Mouse (Mus musculus) lung, embryonic 15.5 days (tissue): Measurements from ENCODE around the gene Mfsd2a. TPM values are rescaled to one million over a fixed set of nuclear protein-coding genes. Genes with fewer than 3 reads are reported as not detected.

Experiments used
- ATAC-seq: fragments of 200-750 bp; cut with Nextera tagmentation; 2 replicates; pipeline ENCODE4 v1.8.0; 2017; ENCODE audit warnings: moderate number of reproducible peaks, borderline replicate concordance; ENCODE audit not compliant: low FRiP score, low TSS enrichment; ENCODE audit errors: extremely low read depth
- H3K27ac ChIP-seq: fragments of 300-500 bp; sonication (generic); 2 replicates; pipeline ENCODE4 v1.5.1; 2015; ENCODE audit warnings: moderate library complexity, mild to moderate bottlenecking, inconsistent platforms
- H3K27me3 ChIP-seq: fragments of 300-500 bp; sonication (generic); 2 replicates; pipeline ENCODE4 v1.6.1; 2015; ENCODE audit warnings: inconsistent platforms
- H3K36me3 ChIP-seq: fragments of 300-500 bp; sonication (generic); 2 replicates; pipeline ENCODE4 v1.6.1; 2015; ENCODE audit warnings: inconsistent platforms
- H3K4me1 ChIP-seq: fragments of 300-500 bp; sonication (generic); 2 replicates; pipeline ENCODE4 v1.6.1; 2015; ENCODE audit warnings: inconsistent platforms
- H3K4me2 ChIP-seq: fragments of 300-500 bp; sonication (generic); 2 replicates; pipeline ENCODE4 v1.6.1; 2015; ENCODE audit warnings: inconsistent platforms, mild to moderate bottlenecking, moderate library complexity
- H3K4me3 ChIP-seq: fragments of 300-500 bp; sonication (generic); 2 replicates; pipeline ENCODE4 v1.5.1; 2015; ENCODE audit warnings: mild to moderate bottlenecking, inconsistent platforms
- H3K9ac ChIP-seq: fragments of 300-500 bp; sonication (generic); 2 replicates; pipeline ENCODE4 v1.6.1; 2015; ENCODE audit warnings: inconsistent platforms
- H3K9me3 ChIP-seq: fragments of 300-500 bp; sonication (generic); 2 replicates; pipeline ENCODE4 v1.6.1; 2016; ENCODE audit warnings: inconsistent platforms
- WGBS: fragments of 180-500 bp; shearing (Covaris S2); methylation state at CpG from one replicate; pipeline ENCODE4 v1.1.7; 2015; 5-methylcytosine and 5-hydroxymethylcytosine counted together
- polyA plus RNA-seq: library from polyadenylated mRNA; unstranded; fragments of >200 nt; fragmentation: Nextera tagmentation; extraction: Ambion mirVana; gene quantifications from 2 replicates; pipeline ENCODE4 v1.2.1, GENCODE M21; 2015

Gene Mfsd2a
- polyA plus RNA-seq, 1 experiment from 2014 or later, result 0.82 TPM

DNA sequence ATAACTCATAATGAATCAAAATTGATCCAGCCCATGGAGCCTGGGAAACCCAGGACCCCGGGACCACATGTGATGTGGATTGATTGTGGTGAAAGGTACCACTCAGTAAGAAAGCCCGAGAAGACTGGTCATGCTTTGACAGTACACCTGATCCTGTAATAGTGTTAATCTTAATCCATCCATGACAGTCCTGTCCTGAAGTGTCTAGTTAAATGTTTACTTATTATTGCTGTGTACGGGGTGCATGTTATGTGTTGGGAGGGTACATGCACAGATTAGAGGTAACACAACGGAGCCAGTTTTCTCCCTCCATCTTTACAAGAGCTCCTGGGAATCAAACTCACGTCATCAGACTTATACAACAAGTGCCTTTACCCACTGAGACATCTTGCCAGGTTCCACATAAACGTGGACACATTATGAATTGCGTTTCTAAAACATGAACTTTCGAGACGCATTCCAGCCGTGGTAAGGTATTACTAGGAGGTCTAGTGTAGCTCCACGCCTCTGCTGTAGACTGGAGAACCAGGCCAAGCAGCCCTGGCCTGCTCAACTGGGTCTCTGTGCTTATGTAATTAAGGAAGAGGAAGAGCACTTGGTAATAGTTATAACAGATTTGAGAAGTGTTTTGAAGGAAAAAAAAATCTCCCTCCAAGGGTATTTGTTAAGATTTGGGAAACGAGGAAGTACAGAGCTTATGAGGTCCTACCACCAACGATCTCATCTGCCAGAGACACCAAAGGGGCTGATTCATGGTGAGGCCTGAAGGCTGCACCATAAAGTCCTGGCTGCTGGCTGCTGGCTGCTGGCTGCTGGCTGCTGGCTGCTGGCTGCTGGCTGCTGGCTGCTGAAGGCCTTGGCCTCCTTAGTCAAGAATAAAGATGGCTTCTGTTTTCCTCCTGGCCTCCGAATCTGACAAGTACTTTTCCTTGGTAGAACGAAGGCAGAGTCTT, 37.3 kb downstream of the Mfsd2a start:
- Histone ChIP-seq H3K9me3 (no peaks in the 10 kb centered on the region), H3K4me1 (no peaks in the 10 kb centered on the region), H3K4me2 (no peak overlapping the region), H3K36me3 (no peaks in the 10 kb centered on the region), H3K4me3 (no peak overlapping the region), H3K27me3 (no peaks in the 10 kb centered on the region), H3K9ac (no peak overlapping the region), H3K27ac (no peak overlapping the region)
- ATAC-seq, result no peak
- 76% methylated on average over 15 of the region's 15 CpGs for WGBS

DNA sequence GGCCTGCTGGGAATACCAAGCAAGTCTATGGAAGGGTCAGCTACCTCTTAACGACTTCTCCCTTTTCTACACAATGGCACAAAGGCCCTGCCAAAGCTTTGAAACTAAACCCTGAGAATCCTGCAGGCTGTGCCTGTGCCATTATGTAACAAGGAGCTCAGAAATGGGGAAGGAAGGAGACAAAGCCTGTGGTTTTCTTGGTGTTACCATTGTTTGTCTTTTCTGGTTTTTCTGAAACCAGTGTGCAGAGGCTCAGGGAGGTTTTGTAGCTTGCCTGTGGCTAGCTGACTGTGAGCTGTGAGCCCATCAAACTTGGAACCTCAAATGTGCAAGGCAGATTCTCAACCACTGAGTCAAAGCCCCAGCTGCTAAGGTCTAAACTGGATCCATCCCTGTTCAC, 38.1 kb downstream of the Mfsd2a start:
- no peaks in the 10 kb centered on the region for H3K9me3 ChIP-seq
- H3K27me3 ChIP-seq, result no peaks in the 10 kb centered on the region
- no peak overlapping the region for H3K9ac ChIP-seq
- H3K27ac ChIP-seq, result no peak overlapping the region
- no peak overlapping the region for H3K4me3 ChIP-seq
- no peak for ATAC-seq
- 36% methylated on average over 1 of the region's 1 CpGs for WGBS
- H3K4me2 ChIP-seq, result no peak overlapping the region
- H3K4me1 ChIP-seq, result no peaks in the 10 kb centered on the region
- no peaks in the 10 kb centered on the region for H3K36me3 ChIP-seq

DNA sequence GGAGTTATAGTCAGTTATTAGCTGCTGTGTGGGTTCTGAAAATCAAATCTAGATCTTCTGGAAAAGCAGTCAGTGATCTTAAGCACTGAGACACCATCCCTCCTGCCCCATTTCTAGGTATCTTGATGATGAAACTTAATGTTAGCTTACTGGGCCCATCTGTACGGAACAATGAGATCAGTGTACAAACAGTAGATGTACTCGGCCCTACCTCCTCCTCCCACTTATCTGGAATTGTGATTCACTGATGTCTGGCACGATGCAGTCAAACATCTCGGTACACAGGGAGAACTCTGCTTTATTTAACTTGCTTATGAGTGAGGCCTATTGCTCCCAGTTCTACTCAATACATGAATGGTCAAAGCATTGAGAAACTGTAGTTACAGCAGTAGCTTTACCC, 45.0 kb downstream of the Mfsd2a start:
- Histone ChIP-seq H3K27ac (no peak overlapping the region), H3K4me1 (no peaks in the 10 kb centered on the region), H3K36me3 (no peaks in the 10 kb centered on the region), H3K27me3 (no peaks in the 10 kb centered on the region), H3K9me3 (0 out of 2 replicates have a peak, but pooled peaks cover 6% of the 10 kb centered on the region), H3K4me3 (no peak overlapping the region), H3K9ac (no peak overlapping the region), H3K4me2 (no peak overlapping the region)
- no peak for ATAC-seq
- WGBS, result 80% methylated on average over 4 of the region's 4 CpGs

DNA sequence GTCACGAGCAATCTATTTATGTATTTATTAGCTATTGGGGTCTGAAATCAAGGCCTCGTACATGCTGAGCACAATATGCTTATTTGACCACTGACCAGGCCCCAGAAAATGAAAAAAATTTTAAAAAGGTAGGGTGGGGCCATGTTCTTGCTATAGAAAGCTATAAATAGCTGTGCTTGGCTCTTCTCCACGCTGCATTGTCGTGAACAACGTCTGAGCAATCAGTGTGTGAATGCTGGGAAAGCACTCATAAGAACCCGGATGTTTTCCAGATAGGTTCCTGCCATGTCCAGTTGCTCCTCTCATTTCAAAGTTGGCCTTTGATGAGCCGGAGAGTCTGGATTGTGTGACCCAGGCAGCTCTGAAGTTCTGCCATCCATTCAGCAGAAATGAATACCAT, 46.8 kb downstream of the Mfsd2a start:
- WGBS, result 61% methylated on average over 7 of the region's 7 CpGs
- no peak overlapping the region for H3K9ac ChIP-seq

DNA sequence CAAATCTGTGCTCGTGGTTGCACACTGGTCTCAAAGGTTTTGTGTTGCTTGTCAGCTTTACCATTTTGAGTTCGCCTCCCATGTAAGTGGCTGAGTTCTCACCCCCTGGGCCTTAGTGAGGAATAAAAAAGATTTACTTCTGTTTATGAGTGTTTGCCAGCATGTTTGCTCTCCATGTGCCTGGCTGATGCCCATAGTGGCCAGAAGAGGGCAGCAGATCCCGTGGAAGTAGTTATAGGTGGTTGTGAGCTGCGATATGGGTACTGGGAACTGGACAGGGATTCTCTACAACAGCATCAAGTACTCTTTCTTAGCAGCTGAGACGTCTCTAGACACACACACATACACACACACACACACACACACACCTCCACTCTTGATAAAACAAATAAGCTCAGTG, 48.4 kb downstream of the Mfsd2a start:
- 0 out of 2 replicates have a peak, but pooled peaks cover 6% of the 10 kb centered on the region for H3K9me3 ChIP-seq
- H3K4me3 ChIP-seq, result no peak overlapping the region
- H3K4me1 ChIP-seq, result no peaks in the 10 kb centered on the region
- ATAC-seq, result no peak
- H3K36me3 ChIP-seq, result no peaks in the 10 kb centered on the region
- no peak overlapping the region for H3K4me2 ChIP-seq
- 61% methylated on average over 5 of the region's 5 CpGs for WGBS
- no peaks in the 10 kb centered on the region for H3K27me3 ChIP-seq
- no peak overlapping the region for H3K27ac ChIP-seq
- H3K9ac ChIP-seq, result no peak overlapping the region

More for the DNA sequence above, 46.8 kb downstream of the Mfsd2a start:
- Histone ChIP-seq H3K27ac (no peak overlapping the region), H3K36me3 (no peaks in the 10 kb centered on the region), H3K4me2 (no peak overlapping the region), H3K4me3 (no peak overlapping the region), H3K4me1 (no peaks in the 10 kb centered on the region), H3K9me3 (0 out of 2 replicates have a peak, but pooled peaks cover 6% of the 10 kb centered on the region), H3K27me3 (no peaks in the 10 kb centered on the region)
- ATAC-seq, result no peak

DNA sequence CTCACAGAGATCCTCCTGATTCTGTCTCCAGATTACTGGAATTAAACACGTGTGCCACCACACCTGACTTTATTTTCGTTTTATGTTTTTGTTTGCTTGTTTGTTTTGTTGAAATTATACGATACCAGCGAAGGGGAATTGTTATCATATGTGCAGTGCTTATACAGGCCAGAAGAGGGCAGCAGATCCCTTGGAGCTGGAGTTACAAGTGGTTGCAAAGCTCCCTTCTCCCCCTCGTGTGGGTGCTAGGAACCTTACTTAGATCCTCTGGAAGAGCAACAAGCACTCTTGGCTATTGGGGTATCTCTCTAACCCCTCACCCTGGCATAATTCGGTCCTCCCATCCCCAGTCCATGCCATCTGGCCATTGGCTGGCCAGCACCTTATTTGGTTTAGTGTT, 50.4 kb downstream of the Mfsd2a start:
- Histone ChIP-seq H3K4me1 (no peaks in the 10 kb centered on the region), H3K27ac (no peak overlapping the region), H3K36me3 (no peaks in the 10 kb centered on the region), H3K9ac (no peak overlapping the region), H3K9me3 (0 out of 2 replicates have a peak, but pooled peaks cover 6% of the 10 kb centered on the region), H3K4me3 (no peak overlapping the region), H3K4me2 (no peak overlapping the region), H3K27me3 (no peaks in the 10 kb centered on the region)
- 40% methylated on average over 6 of the region's 6 CpGs for WGBS
- ATAC-seq, result no peak

- Histone ChIP-seq H3K27me3 (no peaks in the 10 kb centered on the region), H3K27ac (no peak overlapping the region), H3K9ac (no peak overlapping the region), H3K4me3 (no peak overlapping the region), H3K4me2 (no peak overlapping the region), H3K9me3 (0 out of 2 replicates have a peak, but pooled peaks cover 6% of the 10 kb centered on the region), H3K36me3 (no peaks in the 10 kb centered on the region), H3K4me1 (no peaks in the 10 kb centered on the region)
- no peak for ATAC-seq
- WGBS, result 50% methylated on average over 12 of the region's 12 CpGs
Observed at GRCm38 (mm10) chr4:122909572-122910189, 51.3 kb downstream of the Mfsd2a start.

GRCm38 (mm10) chr4:122905359-122905758, 55.6 kb downstream of the Mfsd2a start:
- Histone ChIP-seq H3K4me3 (no peak overlapping the region), H3K36me3 (no peaks in the 10 kb centered on the region), H3K27ac (no peak overlapping the region), H3K9me3 (no peaks in the 10 kb centered on the region), H3K9ac (no peak overlapping the region), H3K4me2 (no peak overlapping the region), H3K27me3 (no peaks in the 10 kb centered on the region), H3K4me1 (no peaks in the 10 kb centered on the region)
- 68% methylated on average over 10 of the region's 10 CpGs for WGBS
- ATAC-seq, result no peak

GRCm38 (mm10) chr4:122903709-122904108, 57.3 kb downstream of the Mfsd2a start:
- H3K9me3 ChIP-seq, result no peaks in the 10 kb centered on the region
- no peak overlapping the region for H3K27ac ChIP-seq
- ATAC-seq, result no peak
- H3K4me3 ChIP-seq, result no peak overlapping the region
- H3K4me2 ChIP-seq, result no peak overlapping the region
- H3K36me3 ChIP-seq, result no peaks in the 10 kb centered on the region
- H3K27me3 ChIP-seq, result no peaks in the 10 kb centered on the region
- 92% methylated on average over 3 of the region's 3 CpGs for WGBS
- H3K9ac ChIP-seq, result no peak overlapping the region
- H3K4me1 ChIP-seq, result no peaks in the 10 kb centered on the region

DNA sequence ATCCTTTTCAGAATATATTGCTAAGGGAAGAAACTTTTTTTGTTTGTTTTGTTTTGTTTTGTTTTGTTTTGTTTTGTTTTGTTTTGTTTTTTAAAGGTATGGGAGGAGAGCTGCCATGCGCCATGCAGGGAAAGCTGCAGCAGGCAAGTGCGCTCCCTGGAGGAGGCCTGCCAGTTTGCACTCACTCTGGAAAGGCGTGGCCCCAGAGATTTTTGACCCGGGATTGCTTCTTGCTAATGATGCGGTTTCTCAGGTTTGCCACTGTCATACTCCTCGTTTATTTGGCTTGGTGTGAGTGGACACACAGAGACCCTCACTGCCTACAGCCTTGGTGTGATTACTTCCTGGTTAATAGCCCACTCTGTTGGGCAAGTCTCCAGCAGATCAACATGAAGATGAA, 58.8 kb downstream of the Mfsd2a start:
- no peaks in the 10 kb centered on the region for H3K9me3 ChIP-seq
- H3K27me3 ChIP-seq, result 0 out of 2 replicates have a peak, but pooled peaks cover 5% of the 10 kb centered on the region
- H3K4me2 ChIP-seq, result no peak overlapping the region
- H3K36me3 ChIP-seq, result no peaks in the 10 kb centered on the region
- no peak overlapping the region for H3K9ac ChIP-seq
- H3K27ac ChIP-seq, result no peak overlapping the region
- H3K4me1 ChIP-seq, result no peaks in the 10 kb centered on the region
- ATAC-seq, result no peak
- no peak overlapping the region for H3K4me3 ChIP-seq
- WGBS, result 17% methylated on average over 6 of the region's 6 CpGs

DNA sequence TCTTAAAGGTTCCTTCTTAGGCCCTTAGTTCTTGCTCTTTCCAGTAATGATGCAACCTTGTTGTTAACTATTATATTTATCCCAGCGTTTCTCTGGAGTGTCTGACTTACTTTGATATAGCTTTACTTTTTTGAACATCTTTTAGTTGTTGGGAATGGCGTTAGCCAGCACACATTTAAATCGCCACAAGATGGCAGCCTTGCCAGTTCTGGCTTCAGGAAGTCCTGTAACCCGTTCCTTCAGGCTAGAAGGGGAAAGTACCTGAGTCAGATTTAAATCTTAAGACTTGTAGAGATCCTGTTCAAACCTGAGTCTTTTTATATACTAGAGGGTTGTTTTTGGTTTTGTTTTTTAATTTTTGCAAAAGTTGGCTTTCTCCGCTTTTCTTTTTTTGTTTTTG, 62.7 kb downstream of the Mfsd2a start:
- Histone ChIP-seq H3K4me3 (no peak overlapping the region), H3K27me3 (0 out of 2 replicates have a peak, but pooled peaks cover 5% of the 10 kb centered on the region), H3K27ac (no peak overlapping the region), H3K36me3 (no peaks in the 10 kb centered on the region), H3K9me3 (no peaks in the 10 kb centered on the region), H3K9ac (no peak overlapping the region), H3K4me1 (no peaks in the 10 kb centered on the region), H3K4me2 (no peak overlapping the region)
- no peak for ATAC-seq
- 13% methylated on average over 5 of the region's 5 CpGs for WGBS

DNA sequence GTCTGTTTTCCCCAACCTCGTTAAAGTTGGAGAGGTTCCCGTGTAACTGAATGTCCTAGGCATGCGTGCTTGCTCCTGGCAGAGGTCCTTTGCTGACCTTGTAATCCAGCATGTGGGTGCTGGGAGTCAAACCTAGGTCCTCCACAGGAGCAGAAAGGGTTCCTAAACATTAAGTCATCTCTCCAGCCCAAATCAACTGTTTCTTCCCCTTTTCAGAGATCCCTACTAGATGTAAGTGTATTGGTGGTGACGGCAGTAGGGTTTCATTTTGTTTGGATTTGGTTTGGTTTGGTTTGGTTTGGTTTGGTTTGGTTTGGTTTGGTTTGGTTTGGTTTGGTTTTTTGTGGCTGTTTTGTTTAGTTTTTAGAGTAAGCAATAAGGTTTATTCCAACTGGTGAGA, 63.2 kb downstream of the Mfsd2a start:
- no peak overlapping the region for H3K9ac ChIP-seq

More for the DNA sequence above, 63.2 kb downstream of the Mfsd2a start:
- Histone ChIP-seq H3K36me3 (no peaks in the 10 kb centered on the region), H3K4me3 (no peak overlapping the region), H3K27me3 (0 out of 2 replicates have a peak, but pooled peaks cover 5% of the 10 kb centered on the region), H3K4me1 (no peaks in the 10 kb centered on the region), H3K4me2 (no peak overlapping the region), H3K9me3 (no peaks in the 10 kb centered on the region), H3K27ac (no peak overlapping the region)
- no peak for ATAC-seq
- WGBS, result 74% methylated on average over 4 of the region's 4 CpGs
